Mouse (Mus musculus): ENCODE results near the gene Slc2a10. TPM values are rescaled to one million over a fixed set of nuclear protein-coding genes. Genes with fewer than 3 reads are reported as not detected.

Slc2a10 gene
- polyA plus RNA-seq (2014; fragmentation: Nextera tagmentation; extraction: Ambion mirVana), result 4.0 and 4.2 TPM in 2 replicates

DNA sequence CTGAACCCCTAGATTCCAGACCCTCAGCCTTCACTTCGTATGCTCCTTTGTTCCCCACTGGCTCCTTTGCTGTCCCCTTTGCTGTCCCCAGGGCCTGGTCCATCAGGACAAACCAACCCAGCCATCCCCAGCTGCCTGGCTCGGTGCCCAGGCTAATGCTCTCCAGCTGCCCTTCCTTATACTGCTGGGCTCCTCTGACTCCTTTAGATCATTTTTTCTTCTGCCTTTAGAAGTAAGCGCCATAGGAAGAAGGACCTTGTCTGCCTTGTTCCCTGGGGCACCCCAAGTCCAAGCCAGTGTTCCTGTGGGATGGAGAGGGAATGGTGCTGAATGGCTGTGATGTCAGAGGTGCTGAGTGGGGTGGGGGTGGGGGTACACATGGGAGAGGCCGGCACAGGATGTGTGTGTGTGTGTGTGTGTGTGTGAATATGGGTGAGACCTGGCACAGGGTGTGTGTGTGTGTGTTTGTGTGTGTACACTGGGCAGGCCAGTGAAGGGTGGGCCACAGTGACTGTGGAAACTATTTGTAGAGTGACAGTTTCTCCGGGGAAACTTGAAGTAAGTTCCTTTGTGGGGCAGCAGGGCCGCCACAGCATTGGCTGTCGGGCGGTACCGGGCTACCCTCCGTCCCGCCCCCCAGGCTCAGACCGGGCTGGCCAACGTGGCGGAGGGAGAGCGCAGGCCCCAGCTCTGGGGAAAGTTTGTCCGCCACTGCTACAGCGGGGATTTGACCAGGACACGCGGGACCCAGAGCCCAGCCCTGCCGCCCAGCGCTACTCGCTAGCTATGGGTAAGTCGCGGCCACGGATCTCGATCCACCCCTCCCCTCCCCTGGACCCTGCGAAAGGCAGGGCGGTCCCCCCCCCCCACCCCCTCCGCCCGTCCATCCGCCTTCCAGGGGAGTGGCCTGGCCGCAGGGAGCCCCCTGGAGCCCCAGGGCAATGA, at the start of gene Slc2a10:
Gene Slc2a10 (plus strand): TSS at position 529 of the 945 bp plus-strand sequence.
- Histone ChIP-seq H3K4me1 (ENCODE audit: control insufficient read depth in 2 of 2, insufficient read depth in 2 of 2, low read length in 2 of 2) (peaks cover 8% of the 10 kb centered on the region in 2 experiments), H3K9me3 (ENCODE audit: control insufficient read depth, low read length) (no peaks in the 10 kb centered on the region), H3K4me2 (ENCODE audit: low read length) (peak within 1 kb of the TSS; percentile 73)

DNA sequence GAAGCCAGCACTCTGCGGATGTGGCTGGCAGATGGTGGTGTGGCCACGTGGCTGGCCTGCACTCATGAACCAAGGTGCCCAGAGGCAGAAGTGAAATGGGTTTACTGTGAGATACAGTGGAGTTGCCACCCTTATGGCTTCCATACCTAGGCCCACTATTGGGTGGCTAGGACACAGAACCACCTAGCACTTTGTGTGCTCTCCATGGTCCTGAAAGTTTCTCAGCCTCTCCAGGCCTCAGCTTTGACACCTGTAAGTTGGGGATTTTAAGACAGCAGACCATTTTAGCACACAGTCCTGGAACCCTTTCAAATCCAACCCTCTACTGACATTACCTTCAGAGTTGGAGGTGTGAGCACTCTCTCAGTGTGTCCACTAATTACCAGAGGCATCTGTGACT, 46.9 kb upstream of the Slc2a10 start:
- H3K4me2 ChIP-seq (ENCODE audit: low read length), result no peak overlapping the region
- no peak overlapping the region for H3K4me3 ChIP-seq (ENCODE audit: control insufficient read depth in 1 of 2, insufficient read depth in 1 of 2, low read depth in 1 of 2, low read length in 2 of 2)
- no peak overlapping the region for H3K9ac ChIP-seq (ENCODE audit: low read length)
- ATAC-seq (ENCODE audit: insufficient number of reproducible peaks, insufficient read depth, low FRiP score, low read depth), result no peak
- no peaks in the 10 kb centered on the region for H3K9me3 ChIP-seq (ENCODE audit: control insufficient read depth, low read length)
- H3K27ac ChIP-seq (replicated peaks in 1 of 2; ENCODE audit: control insufficient read depth in 1 of 2, insufficient read depth in 1 of 2, low read depth in 2 of 2, low read length in 2 of 2), result no peak overlapping the region
- H3K4me1 ChIP-seq (ENCODE audit: control insufficient read depth in 2 of 2, insufficient read depth in 2 of 2, low read length in 2 of 2), result no peaks in the 10 kb centered on the region
- 54% methylated on average over 2 of the region's 2 CpGs for WGBS
- no peaks in the 10 kb centered on the region for H3K36me3 ChIP-seq (ENCODE audit: control insufficient read depth, insufficient read depth, low read length)
- H3K27me3 ChIP-seq (ENCODE audit: control insufficient read depth, insufficient read depth, low read length), result no peaks in the 10 kb centered on the region; the same call in 1 of the 2 replicates

More for the DNA sequence above, at the start of gene Slc2a10:
- 4% methylated on average over 27 of the region's 32 CpGs for WGBS
- Histone ChIP-seq H3K27ac (replicated peaks in 1 of 2; ENCODE audit: control insufficient read depth in 1 of 2, insufficient read depth in 1 of 2, low read depth in 2 of 2, low read length in 2 of 2) (peak within 1 kb of the TSS; percentile 24 to 57; a peak in 3 of 4 replicates), H3K27me3 (ENCODE audit: control insufficient read depth, insufficient read depth, low read length) (0 out of 2 replicates have a peak, but pooled peaks cover 5% of the 10 kb centered on the region), H3K9ac (ENCODE audit: low read length) (peak within 1 kb of the TSS; percentile 75), H3K36me3 (ENCODE audit: control insufficient read depth, insufficient read depth, low read length) (no peaks in the 10 kb centered on the region), H3K4me3 (ENCODE audit: control insufficient read depth in 1 of 2, insufficient read depth in 1 of 2, low read depth in 1 of 2, low read length in 2 of 2) (peak within 1 kb of the TSS; percentile 49 to 56)
- ATAC-seq (ENCODE audit: insufficient number of reproducible peaks, insufficient read depth, low FRiP score, low read depth), result peak; percentile 83

DNA sequence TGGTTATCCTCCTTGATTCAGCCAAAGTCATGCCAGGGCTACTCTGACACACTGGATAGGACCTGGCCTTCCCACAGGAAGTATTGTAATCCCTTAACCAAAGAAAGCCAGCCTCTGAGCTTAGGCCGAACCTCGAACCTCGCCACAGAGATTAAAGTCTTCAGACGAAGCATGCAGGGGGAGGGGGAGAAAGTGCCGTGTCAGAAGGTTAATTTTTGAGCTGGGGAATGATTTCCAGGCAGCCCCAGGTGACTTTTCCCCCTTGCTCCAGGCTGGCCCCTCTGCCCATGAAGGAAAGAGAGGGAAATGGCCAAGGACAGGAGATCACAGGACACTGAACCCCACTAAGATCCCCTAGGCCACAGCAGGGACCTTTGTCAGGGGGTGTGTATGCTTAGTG, 45.4 kb upstream of the Slc2a10 start:
- Histone ChIP-seq H3K9me3 (ENCODE audit: control insufficient read depth, low read length) (no peaks in the 10 kb centered on the region), H3K4me3 (ENCODE audit: control insufficient read depth in 1 of 2, insufficient read depth in 1 of 2, low read depth in 1 of 2, low read length in 2 of 2) (no peak overlapping the region), H3K36me3 (ENCODE audit: control insufficient read depth, insufficient read depth, low read length) (no peaks in the 10 kb centered on the region), H3K27ac (replicated peaks in 1 of 2; ENCODE audit: control insufficient read depth in 1 of 2, insufficient read depth in 1 of 2, low read depth in 2 of 2, low read length in 2 of 2) (no peak overlapping the region), H3K4me1 (ENCODE audit: control insufficient read depth in 2 of 2, insufficient read depth in 2 of 2, low read length in 2 of 2) (no peaks in the 10 kb centered on the region), H3K27me3 (ENCODE audit: control insufficient read depth, insufficient read depth, low read length) (no peaks in the 10 kb centered on the region; the same call in 1 of the 2 replicates), H3K9ac (ENCODE audit: low read length) (no peak overlapping the region), H3K4me2 (ENCODE audit: low read length) (no peak overlapping the region)
- 52% methylated on average over 5 of the region's 5 CpGs for WGBS
- no peak for ATAC-seq (ENCODE audit: insufficient number of reproducible peaks, insufficient read depth, low FRiP score, low read depth)

DNA sequence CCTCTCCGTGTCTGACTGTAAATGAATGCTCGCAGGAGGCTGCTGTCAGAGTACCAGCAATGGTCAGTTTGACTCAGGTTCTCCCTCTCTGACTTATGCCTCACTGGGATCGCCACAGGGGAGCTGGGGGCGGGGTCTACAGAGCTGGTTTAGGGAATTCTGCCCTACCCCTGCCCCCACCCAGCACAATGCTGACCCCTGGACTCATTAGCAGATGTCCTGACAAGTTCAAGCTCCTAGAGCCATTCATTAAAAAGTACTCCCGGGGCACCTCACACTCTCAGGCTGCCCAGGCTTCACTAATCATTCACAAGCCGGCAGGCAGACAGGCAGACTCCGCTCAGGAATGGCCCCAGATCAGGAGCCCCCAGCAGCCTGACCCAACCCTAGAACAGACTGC, 43.9 kb upstream of the Slc2a10 start:
- H3K36me3 ChIP-seq (ENCODE audit: control insufficient read depth, insufficient read depth, low read length), result no peaks in the 10 kb centered on the region
- no peak overlapping the region for H3K4me3 ChIP-seq (ENCODE audit: control insufficient read depth in 1 of 2, insufficient read depth in 1 of 2, low read depth in 1 of 2, low read length in 2 of 2)
- WGBS, result 25% methylated on average over 7 of the region's 7 CpGs
- H3K4me1 ChIP-seq (ENCODE audit: control insufficient read depth in 2 of 2, insufficient read depth in 2 of 2, low read length in 2 of 2), result no peaks in the 10 kb centered on the region
- H3K4me2 ChIP-seq (ENCODE audit: low read length), result no peak overlapping the region
- ATAC-seq (ENCODE audit: insufficient number of reproducible peaks, insufficient read depth, low FRiP score, low read depth), result no peak
- no peak overlapping the region for H3K9ac ChIP-seq (ENCODE audit: low read length)
- H3K27me3 ChIP-seq (ENCODE audit: control insufficient read depth, insufficient read depth, low read length), result peaks cover 5% of the 10 kb centered on the region; the same call in 1 of the 2 replicates
- H3K27ac ChIP-seq (replicated peaks in 1 of 2; ENCODE audit: control insufficient read depth in 1 of 2, insufficient read depth in 1 of 2, low read depth in 2 of 2, low read length in 2 of 2), result no peak overlapping the region
- no peaks in the 10 kb centered on the region for H3K9me3 ChIP-seq (ENCODE audit: control insufficient read depth, low read length)

DNA sequence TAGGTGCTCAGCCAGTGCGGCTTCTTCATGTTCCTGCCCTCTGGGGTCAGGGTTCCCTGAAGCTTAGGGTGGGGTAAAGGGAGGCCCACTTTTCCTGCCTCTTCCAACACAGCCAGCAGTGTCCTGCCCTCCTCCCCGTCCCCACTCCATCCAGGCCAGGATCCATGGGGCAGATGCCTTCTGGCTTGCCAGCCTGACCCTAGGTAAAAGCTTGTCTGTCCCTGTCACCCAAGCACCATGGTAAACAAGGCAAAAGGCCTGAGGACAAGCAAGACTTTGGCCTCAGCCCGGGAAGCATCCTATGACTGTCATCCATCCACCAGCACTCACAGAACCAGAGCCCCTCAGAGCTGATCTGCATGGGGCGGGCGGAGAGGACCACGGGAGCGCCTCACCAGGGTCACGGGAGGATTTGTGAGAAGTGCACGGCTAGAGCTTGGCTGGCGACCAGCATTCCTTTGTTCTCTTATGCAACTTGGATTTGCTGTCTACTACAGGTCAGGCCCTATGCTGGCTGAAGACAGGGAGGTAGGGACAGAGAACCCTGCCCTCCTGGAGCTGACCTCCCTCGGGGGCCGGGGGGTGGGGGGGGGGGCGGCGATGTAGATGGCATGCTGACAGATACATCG, 35.6 kb upstream of the Slc2a10 start:
- no peaks in the 10 kb centered on the region for H3K36me3 ChIP-seq (ENCODE audit: control insufficient read depth, insufficient read depth, low read length)
- H3K9ac ChIP-seq (ENCODE audit: low read length), result no peak overlapping the region
- H3K27ac ChIP-seq (replicated peaks in 1 of 2; ENCODE audit: control insufficient read depth in 1 of 2, insufficient read depth in 1 of 2, low read depth in 2 of 2, low read length in 2 of 2), result no peak overlapping the region
- no peak overlapping the region for H3K4me3 ChIP-seq (ENCODE audit: control insufficient read depth in 1 of 2, insufficient read depth in 1 of 2, low read depth in 1 of 2, low read length in 2 of 2)
- H3K4me1 ChIP-seq (ENCODE audit: control insufficient read depth in 2 of 2, insufficient read depth in 2 of 2, low read length in 2 of 2), result peaks cover 2 to 3% of the 10 kb centered on the region in 2 experiments; a peak in 1 of 4 replicates
- no peaks in the 10 kb centered on the region for H3K9me3 ChIP-seq (ENCODE audit: control insufficient read depth, low read length)
- H3K27me3 ChIP-seq (ENCODE audit: control insufficient read depth, insufficient read depth, low read length), result peaks cover 31% of the 10 kb centered on the region
- no peak overlapping the region for H3K4me2 ChIP-seq (ENCODE audit: low read length)
- 0 out of 2 replicates have a peak, but pooled peaks have one; percentile 40 for ATAC-seq (ENCODE audit: insufficient number of reproducible peaks, insufficient read depth, low FRiP score, low read depth)
- WGBS, result 42% methylated on average over 15 of the region's 15 CpGs

DNA sequence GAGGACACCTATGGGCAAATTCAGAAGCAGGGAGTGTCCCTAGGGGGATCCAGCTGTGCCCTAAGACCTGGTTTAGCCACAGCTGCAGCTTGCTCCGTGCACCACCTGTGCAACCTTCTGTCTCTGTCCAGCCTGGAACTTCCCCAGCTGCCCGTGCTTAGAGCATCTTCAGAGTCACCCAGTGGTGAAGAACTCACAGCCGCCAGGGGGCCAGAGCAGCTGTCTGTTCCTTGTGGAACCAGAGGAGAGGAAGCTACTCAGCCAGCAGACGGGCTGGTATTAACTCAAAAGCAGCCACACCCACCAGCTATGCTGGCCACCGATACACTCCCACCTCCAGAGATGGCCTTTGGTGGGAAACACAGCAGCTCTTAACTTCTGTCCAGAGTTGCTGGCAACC, 33.4 kb upstream of the Slc2a10 start:
- H3K27me3 ChIP-seq (ENCODE audit: control insufficient read depth, insufficient read depth, low read length), result peaks cover 44% of the 10 kb centered on the region
- ATAC-seq (ENCODE audit: insufficient number of reproducible peaks, insufficient read depth, low FRiP score, low read depth), result no peak
- WGBS, result 18% methylated on average over 5 of the region's 5 CpGs

DNA sequence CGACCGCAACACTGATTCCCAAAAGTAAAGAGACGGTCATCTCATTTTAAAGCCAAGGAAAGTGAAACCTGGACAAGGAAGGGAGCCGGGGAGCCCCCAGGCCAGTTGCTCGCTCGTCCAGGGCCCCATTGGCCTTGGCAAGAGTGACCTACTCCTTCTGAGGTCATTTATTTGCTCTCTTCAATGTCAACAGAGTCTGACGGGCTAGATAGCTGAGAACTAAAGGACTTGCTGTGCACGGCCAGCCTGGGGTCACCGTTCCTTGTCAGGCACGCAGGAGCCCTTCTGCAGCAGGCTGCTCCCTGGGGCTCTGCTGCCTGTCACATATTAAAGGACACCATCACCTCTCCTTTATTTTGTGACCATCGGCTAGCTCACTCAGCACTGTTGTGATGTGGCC, 31.6 kb upstream of the Slc2a10 start:
- H3K4me2 ChIP-seq (ENCODE audit: low read length), result no peak overlapping the region
- H3K9me3 ChIP-seq (ENCODE audit: control insufficient read depth, low read length), result no peaks in the 10 kb centered on the region
- H3K4me1 ChIP-seq (ENCODE audit: control insufficient read depth in 2 of 2, insufficient read depth in 2 of 2, low read length in 2 of 2), result peaks cover 2 to 3% of the 10 kb centered on the region in 2 experiments; a peak in 1 of 4 replicates
- H3K27me3 ChIP-seq (ENCODE audit: control insufficient read depth, insufficient read depth, low read length), result peaks cover 44% of the 10 kb centered on the region
- 73% methylated on average over 11 of the region's 11 CpGs for WGBS
- no peaks in the 10 kb centered on the region for H3K36me3 ChIP-seq (ENCODE audit: control insufficient read depth, insufficient read depth, low read length)
- no peak overlapping the region for H3K9ac ChIP-seq (ENCODE audit: low read length)
- ATAC-seq (ENCODE audit: insufficient number of reproducible peaks, insufficient read depth, low FRiP score, low read depth), result no peak
- no peak overlapping the region for H3K4me3 ChIP-seq (ENCODE audit: control insufficient read depth in 1 of 2, insufficient read depth in 1 of 2, low read depth in 1 of 2, low read length in 2 of 2)
- H3K27ac ChIP-seq (replicated peaks in 1 of 2; ENCODE audit: control insufficient read depth in 1 of 2, insufficient read depth in 1 of 2, low read depth in 2 of 2, low read length in 2 of 2), result no peak overlapping the region

More for the DNA sequence above, 33.4 kb upstream of the Slc2a10 start:
- no peaks in the 10 kb centered on the region for H3K9me3 ChIP-seq (ENCODE audit: control insufficient read depth, low read length)
- H3K4me2 ChIP-seq (ENCODE audit: low read length), result no peak overlapping the region
- H3K9ac ChIP-seq (ENCODE audit: low read length), result no peak overlapping the region
- H3K4me1 ChIP-seq (ENCODE audit: control insufficient read depth in 2 of 2, insufficient read depth in 2 of 2, low read length in 2 of 2), result peaks cover 2 to 3% of the 10 kb centered on the region in 2 experiments; a peak in 1 of 4 replicates
- no peaks in the 10 kb centered on the region for H3K36me3 ChIP-seq (ENCODE audit: control insufficient read depth, insufficient read depth, low read length)
- no peak overlapping the region for H3K4me3 ChIP-seq (ENCODE audit: control insufficient read depth in 1 of 2, insufficient read depth in 1 of 2, low read depth in 1 of 2, low read length in 2 of 2)
- no peak overlapping the region for H3K27ac ChIP-seq (replicated peaks in 1 of 2; ENCODE audit: control insufficient read depth in 1 of 2, insufficient read depth in 1 of 2, low read depth in 2 of 2, low read length in 2 of 2)

Measured in heart, embryonic 14.5 days (tissue).